Mouse (Mus musculus): ENCODE measurements around the gene Islr.

DNA sequence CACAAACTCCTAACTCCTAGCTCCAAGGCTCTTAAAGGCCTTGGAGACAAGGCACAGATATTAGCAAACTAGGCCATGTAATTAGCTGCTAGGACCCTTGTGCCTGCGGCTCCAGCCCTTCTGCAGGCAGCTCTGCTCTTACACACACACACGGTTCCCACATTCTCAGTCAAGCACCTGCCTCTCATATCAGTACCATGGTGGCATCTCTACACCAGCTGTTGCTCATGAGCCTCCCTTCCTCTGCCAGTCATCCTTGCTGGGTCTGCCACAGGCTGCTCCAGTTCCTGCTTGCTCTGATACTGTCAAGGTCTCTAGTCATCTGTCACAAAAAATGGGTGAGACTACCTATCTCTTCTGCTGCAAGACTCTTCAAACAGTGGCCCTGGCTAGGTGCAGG is 20.2 kb upstream of the Islr start:
- no peak for TF ChIP-seq POLR2A (IDR thresholded peaks at IDR 0.05; ENCODE audit: low read depth, low read length)
- no peak for TF ChIP-seq CTCF (IDR thresholded peaks at IDR 0.05; ENCODE audit: borderline replicate concordance, insufficient read depth, low read length)

Data from embryonic fibroblast, embryonic 13.5 days (primary cell).